Comparison of ENCODE assay signal across 12 mouse cellular contexts in genomic region chr15:86201095-86201494, GRCm38 (mm10). TPM values are rescaled to one million over a fixed set of nuclear protein-coding genes. Genes with fewer than 3 reads are reported as not detected.
A peak's percentile ranks its signal among the peaks of the same experiment; 100 is the strongest.
DNase-seq lines count a peak whose midpoint lies in the region; ATAC-seq and TF ChIP-seq lines count a peak whose summit lies in the region.
"Had no signal": no experiment of that assay in that cellular context is flagged by ENCODE, and none has a peak within 500 bp of the region (broad histone marks: within the 10 kb centered on the region; RNA-seq: fewer than 3 reads in every experiment).

No protein-coding gene starts in this region.

- no peaks in the 10 kb centered on the region for H3K36me3 ChIP-seq in liver, adult 2 months (ENCODE audit: control insufficient read depth, insufficient read depth, low read length)
- no peaks in the 10 kb centered on the region for H3K36me3 ChIP-seq in liver, embryonic 11.5 days (ENCODE audit: control insufficient read depth, insufficient read depth, low read length)
- H3K36me3 ChIP-seq: hindbrain, embryonic 10.5 days; neural tube, embryonic 15.5 days had no signal

- H3K27ac ChIP-seq in gastrocnemius, adult 2 months, result peak overlapping the region; percentile 71
- peak overlapping the region; percentile 41; the same call in 1 of the 2 replicates for H3K27ac ChIP-seq in liver, adult 2 months (replicated peaks; ENCODE audit: insufficient read depth, low read depth, low read length)
- no peak overlapping the region; the same call in none of the 2 replicates for H3K27ac ChIP-seq in liver, embryonic 11.5 days (ENCODE audit: low read depth, low read length)
- H3K27ac ChIP-seq in brown adipose tissue, adult 24 weeks (replicated peaks; ENCODE audit: low read depth, low read length), result peak overlapping the region; percentile 72
- H3K27ac ChIP-seq: hindbrain, embryonic 10.5 days; left cerebral cortex, adult 2 months; neural tube, embryonic 15.5 days had no signal

- TF ChIP-seq POLR2A in liver, adult 2 months (IDR thresholded peaks at IDR 0.05; ENCODE audit: extremely low read depth, insufficient read depth, low read length), result no peak

- intact Hi-C loops in gastrocnemius, adult 2 months (cut with DNase I), result no loop called here

- DNase-seq in gastrocnemius, adult 2 months, result no peak
- DNase-seq in gastrocnemius, adult 8-10 months (ENCODE audit: low spot score in 2 of 2), result no peak
- DNase-seq in liver, adult 2 months (ENCODE audit: extremely low read depth, low read depth, low spot score), result peak; percentile 31
- DNase-seq in liver, embryonic 11.5 days (ENCODE audit: low spot score), result no peak
- DNase-seq in lung, postnatal 25 days (ENCODE audit: low spot score), result peak; percentile 68
- no peak for DNase-seq in thymus, postnatal 10 days (ENCODE audit: low spot score in 2 of 2)
- DNase-seq in spleen, adult 12 weeks (ENCODE audit: low spot score), result no peak
- DNase-seq: forebrain, postnatal 0 days had no signal

- H3K9ac ChIP-seq in liver, adult 2 months (ENCODE audit: low read depth, low read length), result no peak overlapping the region
- H3K9ac ChIP-seq in liver, embryonic 11.5 days (ENCODE audit: low read depth, low read length), result no peak overlapping the region
- H3K9ac ChIP-seq: forebrain, postnatal 0 days; neural tube, embryonic 15.5 days had no signal

- no peaks in the 10 kb centered on the region for H3K79me2 ChIP-seq in liver, adult 2 months (ENCODE audit: control insufficient read depth, insufficient read depth, low read length)

- no peak overlapping the region for H3K4me2 ChIP-seq in liver, embryonic 11.5 days
- H3K4me2 ChIP-seq: neural tube, embryonic 15.5 days had no signal

- no peak for ATAC-seq in liver, embryonic 11.5 days (replicated peaks; ENCODE audit: low FRiP score)
- ATAC-seq: forebrain, postnatal 0 days had no signal

- TF ChIP-seq CTCF in gastrocnemius, adult 2 months (IDR thresholded peaks at IDR 0.05), result no peak
- no peak for TF ChIP-seq CTCF in liver, adult 2 months (IDR thresholded peaks at IDR 0.05; ENCODE audit: low read depth, low read length)

- H3K9me3 ChIP-seq in liver, embryonic 11.5 days (ENCODE audit: control insufficient read depth, low read length), result no peaks in the 10 kb centered on the region
- H3K9me3 ChIP-seq: hindbrain, embryonic 10.5 days; neural tube, embryonic 15.5 days had no signal

- no peaks in the 10 kb centered on the region for H3K27me3 ChIP-seq in liver, adult 2 months (ENCODE audit: control insufficient read depth, insufficient read depth, low read length)
- no peaks in the 10 kb centered on the region for H3K27me3 ChIP-seq in liver, embryonic 11.5 days (replicated peaks; ENCODE audit: control insufficient read depth, insufficient read depth, low read length)
- H3K27me3 ChIP-seq: neural tube, embryonic 15.5 days had no signal

- 39% methylated on average over 4 of the region's 4 CpGs for WGBS in liver, adult 2 months
- WGBS in liver, embryonic 11.5 days, result 39% methylated on average over 4 of the region's 4 CpGs

- 0 out of 2 replicates have a peak, but pooled peaks cover 2% of the 10 kb centered on the region for H3K4me1 ChIP-seq in liver, adult 2 months (ENCODE audit: control insufficient read depth, insufficient read depth, low read length)
- peaks cover 20% of the 10 kb centered on the region for H3K4me1 ChIP-seq in liver, embryonic 11.5 days (replicated peaks; ENCODE audit: control insufficient read depth, insufficient read depth, low read length)
- peaks cover 26% of the 10 kb centered on the region for H3K4me1 ChIP-seq in brown adipose tissue, adult 24 weeks (ENCODE audit: control insufficient read depth, insufficient read depth, insufficient read length, low read length)

- H3K4me3 ChIP-seq in gastrocnemius, adult 2 months, result no peak overlapping the region
- H3K4me3 ChIP-seq in liver, adult 2 months (ENCODE audit: insufficient read depth, low read depth, low read length), result no peak overlapping the region
- no peak overlapping the region for H3K4me3 ChIP-seq in liver, embryonic 11.5 days (ENCODE audit: low read depth, low read length)
- no peak overlapping the region for H3K4me3 ChIP-seq in brown adipose tissue, adult 24 weeks (ENCODE audit: insufficient read depth, low read depth, low read length)
- H3K4me3 ChIP-seq: hindbrain, embryonic 10.5 days; left cerebral cortex, adult 2 months; neural tube, embryonic 15.5 days had no signal

RNA-seq across cellular contexts. Expression of gene Tbc1d22a, which starts 13.2 kb away (rescaled TPM):
- total RNA-seq in gastrocnemius, adult 2 months (2021), result 10 to 100 TPM; 12.4 to 16.3 TPM
- total RNA-seq in gastrocnemius, adult 8-10 months (2022), result 10 to 100 TPM; 14.7 to 15.7 (median 15.3) TPM
- 9.6 and 13.2 TPM in 2 replicates for total RNA-seq in liver, adult 2 months (2014; rRNA removed)
- polyA plus RNA-seq in liver, adult 2 months (2012; rRNA removed), result 14.1 and 14.3 TPM in 2 replicates
- polyA plus RNA-seq in liver, embryonic 11.5 days (2014; fragmentation: Nextera tagmentation; extraction: Ambion mirVana), result 10.8 and 11.7 TPM in 2 replicates
- polyA plus RNA-seq in brown adipose tissue, adult 24 weeks (2012; ENCODE audit: insufficient read depth, insufficient read length, missing spikeins), result 12.5 and 15.2 TPM in 2 replicates

RNA-seq across cellular contexts. Expression of gene Cerk, which starts 15.2 kb away (rescaled TPM):
- 1 to 10 TPM; 4.2 to 8.1 TPM for total RNA-seq in gastrocnemius, adult 2 months (2021)
- total RNA-seq in gastrocnemius, adult 8-10 months (2022), result 1 to 10 TPM; 3.2 to 4.4 (median 3.8) TPM
- 3.0 and 3.7 TPM in 2 replicates for total RNA-seq in liver, adult 2 months (2014; rRNA removed)
- 2.6 and 2.7 TPM in 2 replicates for polyA plus RNA-seq in liver, adult 2 months (2012; rRNA removed)
- 8.4 and 8.5 TPM in 2 replicates for polyA plus RNA-seq in liver, embryonic 11.5 days (2014; fragmentation: Nextera tagmentation; extraction: Ambion mirVana)
- polyA plus RNA-seq in brown adipose tissue, adult 24 weeks (2012; ENCODE audit: insufficient read depth, insufficient read length, missing spikeins), result 4.5 and 5.0 TPM in 2 replicates

Comparison
In these comparisons a context has a peak if more than half of its experiments do, and no peak if none do; other contexts are left out.
1. DNase-seq: peak in liver, adult 2 months (single experiment) and lung, postnatal 25 days (single experiment); none in gastrocnemius, adult 2 months (single experiment), gastrocnemius, adult 8-10 months (0 of 2), liver, embryonic 11.5 days (single experiment), thymus, postnatal 10 days (0 of 2) and spleen, adult 12 weeks (single experiment).